Mouse (Mus musculus): ENCODE measurements around the gene Lpcat3. TPM values are rescaled to one million over a fixed set of nuclear protein-coding genes. Genes with fewer than 3 reads are reported as not detected.
"Not testable (repeated sequence)": the region's sequence is repeated elsewhere in the genome, so short reads cannot be mapped to it uniquely, and the experiment has no call there.

Lpcat3 gene
- polyA plus RNA-seq, 1 experiment from 2014 or later: 195 TPM

DNA sequence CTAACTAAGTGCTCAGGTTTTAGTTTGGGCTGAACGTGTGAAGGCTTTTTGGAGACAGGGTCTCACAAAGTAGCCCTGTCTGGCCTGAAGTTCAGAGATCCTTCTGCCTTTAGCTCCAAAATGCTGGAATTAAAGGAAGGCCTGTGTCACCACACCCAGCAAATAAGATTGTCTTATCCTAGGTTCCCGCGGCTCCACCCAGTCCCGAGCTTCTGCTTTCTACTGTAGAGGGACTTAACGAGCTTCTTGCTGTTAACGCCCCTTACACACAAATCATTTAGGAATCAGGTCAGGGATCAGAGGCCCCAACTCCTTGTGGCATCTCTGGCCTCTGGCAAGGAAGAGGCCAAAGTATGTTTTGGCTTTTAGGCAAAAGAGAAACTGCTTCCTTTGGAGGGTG lies 9.3 kb downstream of the Lpcat3 start:
- Histone ChIP-seq H3K9ac (ENCODE audit: low read depth, low read length) (no peak overlapping the region), H3K36me3 (ENCODE audit: control insufficient read depth, insufficient read depth, low read length) (no peaks in the 10 kb centered on the region; the same call in 1 of the 2 replicates), H3K27ac (ENCODE audit: low read length) (no peak overlapping the region), H3K4me2 (ENCODE audit: low read depth, low read length) (no peak overlapping the region), H3K9me3 (ENCODE audit: control insufficient read depth, low read length) (no peaks in the 10 kb centered on the region), H3K4me3 (ENCODE audit: low read length) (no peak overlapping the region), H3K4me1 (ENCODE audit: control insufficient read depth, insufficient read depth, low read length) (peaks cover 9% of the 10 kb centered on the region; the same call in 1 of the 2 replicates), H3K27me3 (replicated peaks; ENCODE audit: control insufficient read depth, insufficient read depth, low read length) (no peaks in the 10 kb centered on the region)
- WGBS: 64% methylated on average over 6 of the region's 6 CpGs
- ATAC-seq: no peak

- Histone ChIP-seq H3K27ac (ENCODE audit: low read length) (no peak overlapping the region), H3K36me3 (ENCODE audit: control insufficient read depth, insufficient read depth, low read length) (no peaks in the 10 kb centered on the region; the same call in 1 of the 2 replicates), H3K4me2 (ENCODE audit: low read depth, low read length) (no peak overlapping the region), H3K9me3 (ENCODE audit: control insufficient read depth, low read length) (no peaks in the 10 kb centered on the region), H3K4me1 (ENCODE audit: control insufficient read depth, insufficient read depth, low read length) (peaks cover 12% of the 10 kb centered on the region; the same call in 1 of the 2 replicates), H3K27me3 (replicated peaks; ENCODE audit: control insufficient read depth, insufficient read depth, low read length) (no peaks in the 10 kb centered on the region), H3K4me3 (ENCODE audit: low read length) (no peak overlapping the region), H3K9ac (ENCODE audit: low read depth, low read length) (no peak overlapping the region)
- 91% methylated on average over 9 of the region's 9 CpGs for WGBS
- no peak for ATAC-seq
Measured at GRCm38 (mm10) chr6:124673619-124674018, 10.8 kb downstream of the Lpcat3 start.

GRCm38 (mm10) chr6:124674591-124674990 lies 11.8 kb downstream of the Lpcat3 start:
- Histone ChIP-seq H3K27me3 (replicated peaks; ENCODE audit: control insufficient read depth, insufficient read depth, low read length) (no peaks in the 10 kb centered on the region), H3K27ac (ENCODE audit: low read length) (no peak overlapping the region), H3K4me3 (ENCODE audit: low read length) (no peak overlapping the region), H3K36me3 (ENCODE audit: control insufficient read depth, insufficient read depth, low read length) (no peaks in the 10 kb centered on the region; the same call in 1 of the 2 replicates), H3K4me2 (ENCODE audit: low read depth, low read length) (no peak overlapping the region), H3K4me1 (ENCODE audit: control insufficient read depth, insufficient read depth, low read length) (peaks cover 13% of the 10 kb centered on the region), H3K9me3 (ENCODE audit: control insufficient read depth, low read length) (no peaks in the 10 kb centered on the region), H3K9ac (ENCODE audit: low read depth, low read length) (no peak overlapping the region)
- ATAC-seq: no peak
- 96% methylated on average over 7 of the region's 7 CpGs for WGBS

- no peak overlapping the region for H3K4me3 ChIP-seq (ENCODE audit: low read length)
- H3K27me3 ChIP-seq (replicated peaks; ENCODE audit: control insufficient read depth, insufficient read depth, low read length): no peaks in the 10 kb centered on the region
- H3K9me3 ChIP-seq (ENCODE audit: control insufficient read depth, low read length): no peaks in the 10 kb centered on the region
- H3K9ac ChIP-seq (ENCODE audit: low read depth, low read length): no peak overlapping the region
- H3K4me1 ChIP-seq (ENCODE audit: control insufficient read depth, insufficient read depth, low read length): peaks cover 13% of the 10 kb centered on the region
- H3K36me3 ChIP-seq (ENCODE audit: control insufficient read depth, insufficient read depth, low read length): no peaks in the 10 kb centered on the region; the same call in 1 of the 2 replicates
- 76% methylated on average over 6 of the region's 6 CpGs for WGBS
- ATAC-seq: no peak
- no peak overlapping the region for H3K27ac ChIP-seq (ENCODE audit: low read length)
- no peak overlapping the region for H3K4me2 ChIP-seq (ENCODE audit: low read depth, low read length)
Measured at GRCm38 (mm10) chr6:124676171-124676570, 13.3 kb downstream of the Lpcat3 start.

GRCm38 (mm10) chr6:124678769-124679168 lies 15.9 kb downstream of the Lpcat3 start:
- WGBS: 65% methylated on average over 7 of the region's 7 CpGs
- Histone ChIP-seq H3K4me3 (ENCODE audit: low read length) (no peak overlapping the region), H3K9ac (ENCODE audit: low read depth, low read length) (no peak overlapping the region), H3K4me1 (ENCODE audit: control insufficient read depth, insufficient read depth, low read length) (peaks cover 25% of the 10 kb centered on the region), H3K9me3 (ENCODE audit: control insufficient read depth, low read length) (no peaks in the 10 kb centered on the region), H3K27ac (ENCODE audit: low read length) (peak overlapping the region; percentile 72), H3K4me2 (ENCODE audit: low read depth, low read length) (no peak overlapping the region), H3K36me3 (ENCODE audit: control insufficient read depth, insufficient read depth, low read length) (no peaks in the 10 kb centered on the region; the same call in 1 of the 2 replicates), H3K27me3 (replicated peaks; ENCODE audit: control insufficient read depth, insufficient read depth, low read length) (no peaks in the 10 kb centered on the region)
- ATAC-seq: peak; percentile 88

- no peaks in the 10 kb centered on the region for H3K36me3 ChIP-seq (ENCODE audit: control insufficient read depth, insufficient read depth, low read length)
- peak overlapping the region; percentile 72 for H3K27ac ChIP-seq (ENCODE audit: low read length)
- H3K4me2 ChIP-seq (ENCODE audit: low read depth, low read length): 0 out of 2 replicates have a peak overlapping the region, but pooled peaks have one; percentile 2
- no peak overlapping the region for H3K9ac ChIP-seq (ENCODE audit: low read depth, low read length)
- peak; percentile 5 for ATAC-seq
- no peaks in the 10 kb centered on the region for H3K27me3 ChIP-seq (replicated peaks; ENCODE audit: control insufficient read depth, insufficient read depth, low read length)
- no peak overlapping the region for H3K4me3 ChIP-seq (ENCODE audit: low read length)
- H3K9me3 ChIP-seq (ENCODE audit: control insufficient read depth, low read length): no peaks in the 10 kb centered on the region
- 79% methylated on average over 3 of the region's 3 CpGs for WGBS
- H3K4me1 ChIP-seq (ENCODE audit: control insufficient read depth, insufficient read depth, low read length): peaks cover 28% of the 10 kb centered on the region
Measured at GRCm38 (mm10) chr6:124679486-124679885, 16.7 kb downstream of the Lpcat3 start.

GRCm38 (mm10) chr6:124682291-124682690 lies 19.5 kb downstream of the Lpcat3 start:
- H3K4me1 ChIP-seq (ENCODE audit: control insufficient read depth, insufficient read depth, low read length): peaks cover 26% of the 10 kb centered on the region
- not testable (repeated sequence) for H3K4me3 ChIP-seq (ENCODE audit: low read length); H3K4me2 ChIP-seq (ENCODE audit: low read depth, low read length); ATAC-seq; H3K36me3 ChIP-seq (ENCODE audit: control insufficient read depth, insufficient read depth, low read length); H3K27me3 ChIP-seq (replicated peaks; ENCODE audit: control insufficient read depth, insufficient read depth, low read length); H3K9ac ChIP-seq (ENCODE audit: low read depth, low read length); H3K9me3 ChIP-seq (ENCODE audit: control insufficient read depth, low read length)
- 72% methylated on average over 6 of the region's 6 CpGs for WGBS
- H3K27ac ChIP-seq (ENCODE audit: low read length): 0 out of 2 replicates have a peak overlapping the region, but pooled peaks have one; percentile 72

GRCm38 (mm10) chr6:124683591-124684417 lies 21.0 kb downstream of the Lpcat3 start:
- H3K36me3 ChIP-seq (ENCODE audit: control insufficient read depth, insufficient read depth, low read length): no peaks in the 10 kb centered on the region
- H3K4me2 ChIP-seq (ENCODE audit: low read depth, low read length): 0 out of 2 replicates have a peak overlapping the region, but pooled peaks have one; percentile 0
- no peak overlapping the region for H3K4me3 ChIP-seq (ENCODE audit: low read length)
- peak; percentile 76 for ATAC-seq
- peak overlapping the region; percentile 72 for H3K27ac ChIP-seq (ENCODE audit: low read length)
- 72% methylated on average over 14 of the region's 14 CpGs for WGBS
- no peaks in the 10 kb centered on the region for H3K27me3 ChIP-seq (replicated peaks; ENCODE audit: control insufficient read depth, insufficient read depth, low read length)
- peaks cover 29% of the 10 kb centered on the region for H3K4me1 ChIP-seq (ENCODE audit: control insufficient read depth, insufficient read depth, low read length)
- H3K9me3 ChIP-seq (ENCODE audit: control insufficient read depth, low read length): no peaks in the 10 kb centered on the region
- no peak overlapping the region for H3K9ac ChIP-seq (ENCODE audit: low read depth, low read length)

DNA sequence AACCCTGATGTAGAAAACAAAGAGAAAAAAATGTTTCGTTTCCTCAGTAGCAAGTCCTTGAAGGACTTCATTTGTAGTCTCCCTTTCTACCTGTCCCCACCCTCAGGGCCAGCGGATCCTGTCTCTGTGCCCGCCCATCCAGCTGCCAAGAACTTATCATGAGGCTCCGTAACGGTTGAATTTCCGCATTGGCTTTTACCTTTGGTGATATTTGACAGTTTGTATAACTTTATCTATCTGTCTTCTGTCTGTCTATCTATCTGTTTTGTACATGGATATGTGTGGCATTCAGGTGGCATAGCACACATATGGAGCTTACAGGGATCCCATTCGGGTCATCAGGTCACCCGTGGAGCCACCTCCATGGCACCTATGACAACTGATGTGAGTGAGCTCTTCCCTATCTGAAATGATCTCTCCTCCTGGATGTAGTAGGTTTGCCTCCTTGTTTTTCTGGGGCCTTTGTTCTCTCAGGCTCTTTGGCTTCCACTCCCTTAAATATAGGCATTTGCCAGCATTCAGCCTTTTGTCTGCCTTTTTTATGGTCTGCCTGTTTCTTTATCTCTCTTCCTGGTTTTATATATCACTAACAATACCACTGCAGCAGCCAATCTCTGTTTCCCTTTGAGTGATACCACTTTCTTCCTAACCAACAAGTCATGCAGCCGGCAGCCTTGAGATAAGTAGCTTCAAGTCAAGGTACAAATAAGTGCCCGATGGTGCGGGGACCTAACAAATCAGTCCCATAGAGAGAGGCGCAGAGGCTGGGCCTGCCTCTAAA lies 23.0 kb downstream of the Lpcat3 start:
- ATAC-seq: peak; percentile 78
- WGBS: 69% methylated on average over 12 of the region's 12 CpGs
- Histone ChIP-seq H3K27ac (ENCODE audit: low read length) (peak overlapping the region; percentile 90), H3K4me3 (ENCODE audit: low read length) (no peak overlapping the region), H3K4me2 (ENCODE audit: low read depth, low read length) (no peak overlapping the region), H3K36me3 (ENCODE audit: control insufficient read depth, insufficient read depth, low read length) (no peaks in the 10 kb centered on the region), H3K27me3 (replicated peaks; ENCODE audit: control insufficient read depth, insufficient read depth, low read length) (no peaks in the 10 kb centered on the region), H3K4me1 (ENCODE audit: control insufficient read depth, insufficient read depth, low read length) (peaks cover 29% of the 10 kb centered on the region), H3K9ac (ENCODE audit: low read depth, low read length) (no peak overlapping the region), H3K9me3 (ENCODE audit: control insufficient read depth, low read length) (no peaks in the 10 kb centered on the region)
